Mouse (Mus musculus) MEL (cell line): ENCODE data around the gene Psmb6.

Experiments
- E2F4 ChIP-seq: IDR thresholded peaks from 2 replicates; pipeline ENCODE4 v1.6.1; 2011; ENCODE audit warnings: low read depth, low read length, improper control_type of control experiment, borderline replicate concordance
- GABPA ChIP-seq: IDR thresholded peaks from 2 replicates; pipeline ENCODE4 v1.6.1; 2012; ENCODE audit warnings: low read depth, mild to moderate bottlenecking, inconsistent platforms, low read length, improper control_type of control experiment, moderate library complexity
- GATA1 ChIP-seq: IDR thresholded peaks from 2 replicates; pipeline ENCODE4 v1.6.1; 2011; ENCODE audit warnings: low read depth, low read length, improper control_type of control experiment
- MEF2A ChIP-seq: IDR thresholded peaks from 2 replicates; pipeline ENCODE4 v1.6.1; 2014; ENCODE audit warnings: low read depth, mild to moderate bottlenecking, inconsistent platforms, low read length, improper control_type of control experiment; ENCODE audit not compliant: poor library complexity, insufficient replicate concordance, severe bottlenecking; ENCODE audit errors: extremely low read depth
- MYC ChIP-seq: IDR thresholded peaks from 2 replicates; pipeline ENCODE4 v1.6.1; 2011; ENCODE audit warnings: low read depth, mild to moderate bottlenecking, low read length, improper control_type of control experiment, moderate library complexity
- POLR2A ChIP-seq, 2 experiments: IDR thresholded peaks; 2 replicates each; pipeline ENCODE4 v1.6.1; 2011 to 2012; ENCODE audit warnings: low read length in 2 of 2, mild to moderate bottlenecking in 2 of 2, control low read depth in 1 of 2, improper control_type of control experiment in 1 of 2, low read depth in 1 of 2, moderate library complexity in 1 of 2; ENCODE audit not compliant: control insufficient read depth in 1 of 2, insufficient read depth in 1 of 2, poor library complexity in 1 of 2
- TAL1 ChIP-seq: IDR thresholded peaks from 2 replicates; pipeline ENCODE4 v1.6.1; 2012; ENCODE audit warnings: mild to moderate bottlenecking, inconsistent platforms, low read length, moderate library complexity, mixed read lengths
- ZC3H11A ChIP-seq: IDR thresholded peaks from 2 replicates; pipeline ENCODE4 v1.6.1; 2012; ENCODE audit warnings: low read depth, mild to moderate bottlenecking, inconsistent platforms, low read length, improper control_type of control experiment

- no peak for TF ChIP-seq GABPA
- TF ChIP-seq POLR2A (IDR thresholded peaks at IDR 0.05; ENCODE audit: control insufficient read depth in 1 of 2, insufficient read depth in 1 of 2, low read depth in 1 of 2, low read length in 2 of 2, poor library complexity in 1 of 2), result no peak
- TF ChIP-seq GATA1, result no peak
- TF ChIP-seq E2F4, result no peak
- TF ChIP-seq MEF2A, result no peak
- TF ChIP-seq MYC, result no peak
- TF ChIP-seq ZC3H11A, result no peak
- no peak for TF ChIP-seq TAL1
Measured at GRCm38 (mm10) chr11:70573872-70574271, 48.7 kb downstream of the Psmb6 start.
